Mouse (Mus musculus): Measurements from ENCODE around the gene Tysnd1. TPM values are rescaled to one million over a fixed set of nuclear protein-coding genes. Genes with fewer than 3 reads are reported as not detected.

Gene Tysnd1
- total and polyA plus RNA-seq, 3 experiments = 72.7 to 119 TPM; not detected in 1

DNA sequence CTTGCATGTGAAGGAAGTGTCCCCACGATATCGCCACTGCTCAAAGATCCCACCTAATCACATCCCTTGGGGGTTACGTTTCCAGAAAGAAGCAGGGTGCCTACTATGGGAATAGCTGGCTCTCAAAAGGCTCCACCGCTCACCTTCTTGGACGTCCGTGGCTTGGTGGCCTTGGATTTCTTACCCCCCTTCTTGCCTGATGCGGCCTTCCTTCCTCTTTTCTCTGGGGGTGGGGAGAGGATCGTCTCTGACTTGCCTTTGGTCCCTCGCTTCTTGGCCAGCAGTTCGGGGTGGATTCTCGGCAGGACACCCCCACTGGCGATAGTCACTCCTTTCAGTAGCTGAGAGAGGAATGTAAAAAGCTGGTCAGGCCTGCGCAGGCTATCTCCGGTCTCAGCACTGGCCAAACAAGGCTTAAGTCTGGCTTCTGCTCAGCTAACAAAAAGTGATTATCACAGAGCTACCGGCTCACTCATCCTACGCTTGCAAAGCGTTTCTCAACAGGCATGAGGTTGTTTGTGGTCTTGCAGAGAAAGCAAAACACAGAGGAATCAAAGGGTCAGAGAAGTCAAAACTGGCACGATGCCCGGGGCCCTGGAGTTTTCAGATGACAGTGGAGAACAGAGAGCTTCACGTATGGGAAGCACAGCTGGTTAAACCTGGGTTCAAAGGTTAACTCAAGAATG is 56.4 kb downstream of the Tysnd1 start:
- TF ChIP-seq E2F4 (IDR thresholded peaks at IDR 0.05; ENCODE audit: borderline replicate concordance, low read depth, low read length) (no peak), GATA1 (IDR thresholded peaks at IDR 0.05; ENCODE audit: low read depth, low read length) (no peak), MAX (IDR thresholded peaks at IDR 0.05; ENCODE audit: low read length) (no peak), HCFC1 (IDR thresholded peaks at IDR 0.05; ENCODE audit: low read depth, low read length) (no peak), POLR2A (IDR thresholded peaks at IDR 0.05; ENCODE audit: control insufficient read depth in 1 of 2, insufficient read depth in 1 of 2, low read depth in 1 of 2, low read length in 2 of 2, poor library complexity in 1 of 2) (no peak), POLR2AphosphoS5 (IDR thresholded peaks at IDR 0.05; ENCODE audit: borderline replicate concordance, low read depth, low read length) (no peak), CHD2 (IDR thresholded peaks at IDR 0.05; ENCODE audit: low read length) (no peak), USF2 (IDR thresholded peaks at IDR 0.05; ENCODE audit: borderline replicate concordance in 1 of 2, insufficient read depth in 1 of 2, low read depth in 1 of 2, low read length in 2 of 2) (no peak), RCOR1 (IDR thresholded peaks at IDR 0.05; ENCODE audit: low read depth, low read length) (no peak), KAT2A (conservative IDR thresholded peaks at IDR 0.05; ENCODE audit: low read depth, low read length) (no peak), MYC (IDR thresholded peaks at IDR 0.05; ENCODE audit: low read depth, low read length) (no peak), NRF1 (IDR thresholded peaks at IDR 0.05; ENCODE audit: insufficient read depth, low read depth, low read length, poor library complexity, severe bottlenecking) (no peak), SMC3 (IDR thresholded peaks at IDR 0.05; ENCODE audit: low read depth, low read length) (no peak), GABPA (IDR thresholded peaks at IDR 0.05; ENCODE audit: low read depth, low read length) (no peak), TAL1 (IDR thresholded peaks at IDR 0.05; ENCODE audit: low read length) (no peak), MYB (IDR thresholded peaks at IDR 0.05; ENCODE audit: low read depth, low read length) (no peak), CHD1 (IDR thresholded peaks at IDR 0.05; ENCODE audit: low read depth, low read length) (no peak), EP300 (IDR thresholded peaks at IDR 0.05; ENCODE audit: low read depth in 1 of 2, low read length in 2 of 2) (no peak), SIN3A (IDR thresholded peaks at IDR 0.05; ENCODE audit: low read length) (no peak)
- H3K4me1 ChIP-seq (ENCODE audit: control insufficient read depth in 1 of 2, insufficient read depth in 2 of 2, low read length in 2 of 2) = no peaks in the 10 kb centered on the region
- no peaks in the 10 kb centered on the region for H3K36me3 ChIP-seq (ENCODE audit: control insufficient read depth in 1 of 2, insufficient read depth in 2 of 2, low read length in 2 of 2)
- no peaks in the 10 kb centered on the region for H3K79me2 ChIP-seq (ENCODE audit: control insufficient read depth, insufficient read depth, low read length, poor library complexity)
- no peak overlapping the region for H3K9ac ChIP-seq (ENCODE audit: control insufficient read depth, low read depth, low read length, poor library complexity, severe bottlenecking)
- H3K27me3 ChIP-seq (ENCODE audit: control insufficient read depth in 1 of 2, insufficient read depth in 2 of 2, low read length in 2 of 2) = peaks cover 0 to 1% of the 10 kb centered on the region in 2 experiments; a peak in 1 of 4 replicates
- H3K9me3 ChIP-seq (replicated peaks; ENCODE audit: insufficient read depth, low read length) = no peaks in the 10 kb centered on the region
- DNase-seq (ENCODE audit: low read depth, low spot score) = no peak
- H3K27ac ChIP-seq (ENCODE audit: control insufficient read depth, low read depth, low read length) = no peak overlapping the region
- no peak overlapping the region for H3K4me3 ChIP-seq (ENCODE audit: control insufficient read depth in 1 of 2, insufficient read depth in 1 of 2, low read depth in 2 of 2, low read length in 2 of 2)

Other genes starting within 250 kb of the Tysnd1 start
- 17.0 and 17.1 TPM in 2 replicates for gene Eif4ebp2, start 242.9 kb upstream of the Tysnd1 start, total RNA-seq (2012; rRNA removed)
- 100 to 1,000 TPM in 1 of 2 experiments, 10 to 100 TPM in 1; 52.9 to 186 TPM for gene Eif4ebp2, start 242.9 kb upstream of the Tysnd1 start, polyA plus RNA-seq (2012; ENCODE audit: insufficient read depth in 1 of 2, insufficient read length in 2 of 2, low read depth in 1 of 2, low replicate concordance in 2 of 2, missing spikeins in 1 of 2)
- 7.3 and 7.6 TPM in 2 replicates for gene Lrrc20, start 219.7 kb upstream of the Tysnd1 start, total RNA-seq (2012; rRNA removed)
- gene Lrrc20, start 219.7 kb upstream of the Tysnd1 start, polyA plus RNA-seq (2012; ENCODE audit: insufficient read depth in 1 of 2, insufficient read length in 2 of 2, low read depth in 1 of 2, low replicate concordance in 2 of 2, missing spikeins in 1 of 2) = 10 to 100 TPM in 1 of 2 experiments, not detected in 1; 14.7 TPM
- not detected in 2 replicates for gene Npffr1, start 100.0 kb upstream of the Tysnd1 start, total RNA-seq (2012; rRNA removed)
- gene Npffr1, start 100.0 kb upstream of the Tysnd1 start, polyA plus RNA-seq (2012; ENCODE audit: insufficient read depth in 1 of 2, insufficient read length in 2 of 2, low read depth in 1 of 2, low replicate concordance in 2 of 2, missing spikeins in 1 of 2) = not detected
- 201 and 211 TPM in 2 replicates for gene Ppa1, start 47.0 kb upstream of the Tysnd1 start, total RNA-seq (2012; rRNA removed)
- gene Ppa1, start 47.0 kb upstream of the Tysnd1 start, polyA plus RNA-seq (2012; ENCODE audit: insufficient read depth in 1 of 2, insufficient read length in 2 of 2, low read depth in 1 of 2, low replicate concordance in 2 of 2, missing spikeins in 1 of 2) = 100 to 1,000 TPM in 1 of 2 experiments, not detected in 1; 197 TPM
- gene Sar1a, start 15.2 kb upstream of the Tysnd1 start, total RNA-seq (2012; rRNA removed) = 114 and 135 TPM in 2 replicates
- gene Sar1a, start 15.2 kb upstream of the Tysnd1 start, polyA plus RNA-seq (2012; ENCODE audit: insufficient read depth in 1 of 2, insufficient read length in 2 of 2, low read depth in 1 of 2, low replicate concordance in 2 of 2, missing spikeins in 1 of 2) = 100 to 1,000 TPM in 1 of 2 experiments, not detected in 1; 133 TPM
- gene Aifm2, start 19.7 kb downstream of the Tysnd1 start, total RNA-seq (2012; rRNA removed) = 13.2 and 13.4 TPM in 2 replicates
- gene Aifm2, start 19.7 kb downstream of the Tysnd1 start, polyA plus RNA-seq (2012; ENCODE audit: insufficient read depth in 1 of 2, insufficient read length in 2 of 2, low read depth in 1 of 2, low replicate concordance in 2 of 2, missing spikeins in 1 of 2) = 10 to 100 TPM in 1 of 2 experiments, not detected in 1; 17.7 TPM
- gene H2afy2, start 88.6 kb downstream of the Tysnd1 start, total RNA-seq (2012; rRNA removed) = 0.07 TPM in 1 of 2 replicates, not detected in the other
- gene H2afy2, start 88.6 kb downstream of the Tysnd1 start, polyA plus RNA-seq (2012; ENCODE audit: insufficient read depth in 1 of 2, insufficient read length in 2 of 2, low read depth in 1 of 2, low replicate concordance in 2 of 2, missing spikeins in 1 of 2) = under 1 TPM in 1 of 2 experiments, not detected in 1; 0.25 TPM